Mouse (Mus musculus) ovary, adult 18-20 months (tissue): ENCODE measurements around the gene Mybl2.

Experiments used
- DNase-seq: peaks from one replicate; pipeline ENCODE4 v3.0.0; 2022; ENCODE audit warnings: low spot score, mixed read lengths

Gene Mybl2

GRCm38 (mm10) chr2:163071590-163071989 lies 17.1 kb downstream of the Mybl2 start:
- no peak for DNase-seq

- no peak for DNase-seq
Observed at GRCm38 (mm10) chr2:163073023-163073757, 18.7 kb downstream of the Mybl2 start.

DNA sequence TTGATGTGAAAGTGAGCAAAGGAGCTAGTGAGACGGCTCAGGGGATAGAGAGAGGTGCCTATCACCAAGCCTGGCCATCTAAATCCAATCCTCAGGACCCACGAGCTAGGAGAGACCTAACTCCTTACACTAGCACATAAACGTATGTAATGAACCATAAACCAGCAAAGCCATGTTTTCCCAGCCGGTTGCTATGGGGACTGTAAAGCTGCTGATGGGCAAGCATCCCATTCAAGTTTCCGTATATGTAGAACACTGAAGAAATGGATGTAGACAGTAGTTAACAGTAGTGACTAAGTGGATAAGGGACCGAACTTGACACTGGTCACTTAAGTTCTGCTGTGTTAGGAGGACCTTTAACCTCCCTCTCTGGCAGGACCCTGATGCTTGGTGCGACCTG lies 19.5 kb downstream of the Mybl2 start:
- no peak for DNase-seq

GRCm38 (mm10) chr2:163074808-163075207 lies 20.3 kb downstream of the Mybl2 start:
- DNase-seq, result no peak

- DNase-seq, result no peak
Observed at GRCm38 (mm10) chr2:163075234-163075633, 20.7 kb downstream of the Mybl2 start.

DNA sequence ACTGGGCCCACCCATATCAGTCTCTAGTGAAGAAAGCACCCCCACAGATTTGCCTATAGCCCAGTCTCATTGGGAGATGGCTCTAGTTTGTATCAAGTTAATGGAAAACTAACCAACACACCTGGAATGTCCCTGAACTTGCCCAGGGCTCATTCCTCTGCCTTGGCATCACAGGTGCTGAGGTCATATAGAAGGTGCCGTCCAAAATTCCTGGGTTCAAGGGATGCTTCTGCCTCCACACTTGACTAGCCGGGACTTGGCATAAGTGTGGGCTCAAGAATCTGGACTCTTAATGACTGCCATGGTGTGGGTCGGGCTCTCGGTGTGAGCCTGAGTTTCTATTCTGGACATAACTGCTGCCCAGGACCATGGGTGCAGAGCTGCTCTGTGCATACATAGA lies 24.6 kb downstream of the Mybl2 start:
- no peak for DNase-seq

DNA sequence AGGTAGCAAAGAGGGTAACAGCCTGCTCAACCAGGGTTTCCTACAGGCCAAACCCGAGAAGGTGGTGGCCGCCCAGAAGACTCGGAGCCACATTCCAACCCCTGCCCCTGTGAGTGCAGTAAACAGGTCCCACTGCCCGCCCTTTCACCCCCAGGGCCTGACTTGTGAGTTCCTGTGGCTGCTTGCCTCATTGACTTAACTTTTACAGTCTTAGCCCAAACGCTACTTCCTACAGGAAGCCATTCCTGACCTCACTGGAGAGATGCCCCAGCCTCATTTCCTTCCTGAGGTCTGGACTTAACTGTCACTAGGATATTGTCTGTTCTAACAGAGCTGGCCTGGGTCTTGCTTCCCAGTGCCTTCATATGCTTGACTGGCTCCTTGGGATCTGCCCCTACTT lies 28.1 kb downstream of the Mybl2 start:
- no peak for DNase-seq

DNA sequence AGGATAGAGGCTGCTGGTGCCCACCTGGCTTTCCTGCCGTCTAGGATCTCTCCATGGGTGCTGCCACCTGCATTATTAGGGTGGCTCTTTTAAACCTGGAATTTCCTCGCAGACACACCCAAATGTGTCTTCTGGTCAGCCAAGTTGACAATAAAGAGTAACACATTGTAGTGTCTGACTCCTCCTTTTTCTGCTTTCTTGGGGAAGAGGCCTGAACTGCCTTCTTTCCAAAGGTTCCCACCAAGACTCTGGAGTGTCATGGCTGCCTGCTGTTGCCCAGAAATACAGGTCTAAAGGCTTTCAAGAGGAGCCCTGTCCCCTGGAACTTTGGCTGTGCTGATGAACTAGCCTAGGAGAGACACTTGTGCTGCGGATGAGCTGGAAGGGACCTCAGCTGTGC lies 30.0 kb downstream of the Mybl2 start:
- no peak for DNase-seq

DNA sequence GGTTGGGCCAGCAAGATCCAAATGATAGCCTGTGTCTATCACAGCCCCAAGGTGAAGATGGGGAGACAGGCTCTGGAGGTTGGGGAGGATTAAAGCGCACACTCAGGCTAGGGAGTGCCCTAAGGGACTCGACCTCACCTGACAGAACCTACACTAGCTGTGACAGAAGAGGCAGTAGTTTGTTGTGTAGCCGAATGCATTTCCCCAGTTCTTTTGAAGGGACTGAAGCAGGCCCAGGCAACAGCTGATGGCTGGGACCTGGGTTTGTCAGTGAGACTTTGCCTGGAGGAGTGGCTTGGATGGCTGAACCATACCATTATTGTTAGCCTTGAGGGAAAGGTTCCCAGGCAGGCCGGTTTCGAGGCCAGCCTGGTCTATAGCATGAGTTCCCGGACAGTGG lies 30.6 kb downstream of the Mybl2 start:
- no peak for DNase-seq

- no peak for DNase-seq
Observed at GRCm38 (mm10) chr2:163086561-163086960, 32.1 kb downstream of the Mybl2 start.

DNA sequence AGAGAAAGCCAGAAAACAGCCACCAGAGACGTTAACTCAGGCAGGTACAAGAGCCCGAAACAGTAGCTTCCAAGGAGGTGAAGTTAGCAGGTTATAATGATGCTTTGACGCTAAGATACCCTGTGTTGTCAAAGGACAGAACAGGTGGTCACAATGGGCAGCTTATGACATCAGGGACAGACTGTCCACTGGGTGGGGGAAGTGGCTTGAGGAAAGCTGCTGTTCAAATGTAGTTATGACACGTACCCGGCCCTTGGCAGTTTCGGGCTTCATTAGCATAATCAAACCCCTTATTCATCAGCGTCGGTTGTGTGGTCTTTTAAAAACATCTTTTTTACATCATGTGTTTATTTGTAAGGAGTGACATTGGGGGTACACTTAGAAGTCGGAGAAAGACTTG lies 33.2 kb downstream of the Mybl2 start, which contains the start of gene Gtsf1l:
Gene Gtsf1l (minus strand): TSS at position 128 of the 400 bp plus-strand sequence.
- no peak for DNase-seq

GRCm38 (mm10) chr2:163089475-163090123 lies 35.1 kb downstream of the Mybl2 start:
- DNase-seq, result no peak

DNA sequence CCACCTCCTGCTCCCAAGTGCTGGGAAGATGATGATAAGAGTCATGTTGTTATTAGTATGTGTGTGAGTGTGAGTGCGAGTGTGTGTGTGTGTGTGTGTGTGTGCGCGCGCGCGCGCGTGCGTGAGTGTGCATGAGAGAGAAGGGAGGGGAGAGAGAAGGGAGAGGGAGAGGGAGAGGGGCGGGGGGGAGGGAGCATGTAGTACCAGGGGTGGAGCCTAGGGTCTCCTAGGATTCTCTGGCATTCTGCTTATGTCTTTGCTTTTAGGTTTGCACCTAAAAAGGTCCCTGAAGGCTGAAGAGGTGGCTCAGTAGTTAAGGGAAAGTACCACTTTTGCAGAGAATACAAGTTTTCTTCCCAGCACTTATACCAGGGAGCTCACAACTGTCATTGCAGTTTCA lies 40.4 kb downstream of the Mybl2 start:
- no peak for DNase-seq

DNA sequence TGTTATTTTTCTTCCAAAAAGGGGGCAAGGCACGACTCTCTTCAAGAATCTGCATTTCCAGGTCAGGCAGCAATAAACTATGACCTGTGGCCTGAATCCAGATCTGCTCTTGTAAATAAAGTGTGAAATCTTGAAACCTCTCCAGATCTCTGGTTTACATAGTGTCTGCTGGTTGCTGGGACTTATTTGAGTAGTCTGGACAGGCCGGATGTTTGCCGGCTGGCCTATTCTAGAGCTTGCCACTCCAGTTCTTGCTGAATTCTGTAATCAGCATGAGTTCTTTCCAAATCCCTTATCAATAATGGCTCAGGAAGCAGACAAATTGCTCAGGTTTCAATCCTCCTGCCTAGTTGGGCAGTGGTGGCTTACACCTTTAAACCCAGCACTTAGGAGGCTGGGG lies 41.3 kb downstream of the Mybl2 start:
- no peak for DNase-seq

- no peak for DNase-seq
Observed at GRCm38 (mm10) chr2:163099919-163100318, 45.4 kb downstream of the Mybl2 start.

- no peak for DNase-seq
Observed at GRCm38 (mm10) chr2:163100551-163100950, 46.1 kb downstream of the Mybl2 start.

GRCm38 (mm10) chr2:163101646-163102203 lies 47.2 kb downstream of the Mybl2 start:
- no peak for DNase-seq

DNA sequence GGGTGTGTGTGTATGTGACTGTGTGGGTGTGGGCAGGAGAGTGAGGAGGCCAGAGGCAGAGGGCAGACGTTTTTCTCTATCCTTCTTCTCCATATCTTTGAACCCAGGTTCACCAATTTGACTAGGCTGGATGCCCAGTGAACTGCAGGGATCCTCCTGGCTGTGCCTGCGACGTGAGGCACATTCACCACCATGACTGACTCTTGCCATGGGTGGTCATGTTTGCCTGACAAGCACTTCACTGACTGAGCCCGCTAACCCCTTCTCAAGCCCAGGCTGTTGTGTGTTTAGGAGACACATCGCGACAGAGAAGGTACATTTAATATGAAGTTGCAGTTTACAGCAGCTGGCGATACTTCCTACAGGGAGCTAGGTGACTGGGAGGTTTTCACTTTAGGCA lies 47.7 kb downstream of the Mybl2 start:
- no peak for DNase-seq

GRCm38 (mm10) chr2:163102900-163103653 lies 48.6 kb downstream of the Mybl2 start:
- no peak for DNase-seq

GRCm38 (mm10) chr2:163104086-163104770 lies 49.7 kb downstream of the Mybl2 start:
- DNase-seq, result no peak

DNA sequence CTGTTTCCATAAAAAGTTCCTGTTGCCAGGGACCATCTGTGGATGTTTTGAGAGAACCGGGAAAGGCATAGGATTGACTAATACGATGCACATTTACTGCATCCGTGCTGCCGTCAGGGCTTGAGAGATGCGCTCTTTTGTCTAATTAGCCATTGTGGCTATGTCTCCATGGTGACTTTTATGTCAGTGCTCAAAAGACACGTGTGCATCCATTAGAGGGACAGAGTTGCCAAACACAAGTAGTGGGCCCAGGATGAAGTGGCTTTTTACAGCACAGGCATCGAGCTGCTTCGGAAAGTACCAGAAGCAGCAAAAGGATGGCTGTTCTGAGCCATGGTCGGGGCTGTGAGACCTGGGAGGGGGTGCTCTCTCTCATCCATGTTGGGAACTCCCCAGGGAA lies 53.9 kb downstream of the Mybl2 start:
- DNase-seq, result no peak

- no peak for DNase-seq
Observed at GRCm38 (mm10) chr2:163110706-163111105, 56.2 kb downstream of the Mybl2 start.
